Mouse (Mus musculus) liver, adult 2 months (tissue): ENCODE data around the gene Mark1.

ENCODE experiments used
- CTCF ChIP-seq: fragments of 200-500 bp; IDR thresholded peaks from 2 replicates; pipeline ENCODE4 v1.5.1; 2011; ENCODE audit warnings: low read depth, low read length, control low read depth
- POLR2A ChIP-seq: fragments of 200-500 bp; IDR thresholded peaks from 2 replicates; pipeline ENCODE4 v1.6.1; 2011; ENCODE audit warnings: low read length, control low read depth; ENCODE audit not compliant: insufficient read depth; ENCODE audit errors: extremely low read depth

GRCm38 (mm10) chr1:184881211-184881610, 118.2 kb downstream of the Mark1 start:
- TF ChIP-seq POLR2A: no peak
- no peak for TF ChIP-seq CTCF
